In genomic region chr8:107129171-107130025, GRCm38 (mm10) we compare ENCODE assay signal across 8 mouse cellular contexts. TPM values are rescaled to one million over a fixed set of nuclear protein-coding genes. Genes with fewer than 3 reads are reported as not detected.
DNase-seq lines count a peak whose midpoint lies in the region; ATAC-seq lines count a peak whose summit lies in the region.

No protein-coding gene starts in this region.

- H3K27me3 ChIP-seq in forebrain, embryonic 11.5 days (ENCODE audit: control insufficient read depth, insufficient read depth, low read length) = no peaks in the 10 kb centered on the region
- no peaks in the 10 kb centered on the region for H3K27me3 ChIP-seq in forebrain, embryonic 16.5 days (replicated peaks; ENCODE audit: control insufficient read depth, insufficient read depth, low read length)

- H3K4me1 ChIP-seq in forebrain, embryonic 11.5 days (replicated peaks; ENCODE audit: control insufficient read depth, insufficient read depth, low read length) = peaks cover 2% of the 10 kb centered on the region; the same call in 1 of the 2 replicates
- H3K4me1 ChIP-seq in forebrain, embryonic 16.5 days (replicated peaks; ENCODE audit: control insufficient read depth, insufficient read depth, low read length) = no peaks in the 10 kb centered on the region; the same call in 1 of the 2 replicates

- no peak overlapping the region for H3K9ac ChIP-seq in forebrain, embryonic 11.5 days (ENCODE audit: low read length)
- H3K9ac ChIP-seq in forebrain, embryonic 16.5 days (replicated peaks; ENCODE audit: low read depth, low read length) = no peak overlapping the region

- H3K27ac ChIP-seq in forebrain, embryonic 11.5 days (ENCODE audit: low read depth, low read length) = no peak overlapping the region
- H3K27ac ChIP-seq in forebrain, embryonic 16.5 days (ENCODE audit: low read length) = no peak overlapping the region

- H3K4me2 ChIP-seq in forebrain, embryonic 11.5 days (ENCODE audit: low read depth, low read length, severe bottlenecking) = no peak overlapping the region
- H3K4me2 ChIP-seq in forebrain, embryonic 16.5 days (ENCODE audit: low read length) = no peak overlapping the region

- 52% methylated on average over 8 of the region's 8 CpGs for WGBS in forebrain, embryonic 11.5 days
- WGBS in forebrain, embryonic 16.5 days = 36% methylated on average over 8 of the region's 8 CpGs

- DNase-seq in forebrain, embryonic 11.5 days (ENCODE audit: low spot score) = peak; percentile 43
- peak; percentile 39 for DNase-seq in 3134 (ENCODE audit: extremely low read depth, insufficient read length, low spot score)
- DNase-seq in gonadal fat pad, adult 2 months (ENCODE audit: low read depth) = peak; percentile 91
- peak; percentile 85 to 87 for DNase-seq in kidney, postnatal 36 days
- DNase-seq in embryo, embryonic 9.5 days (ENCODE audit: extremely low spot score) = no peak
- no peak for DNase-seq in left cerebral cortex, adult 9 months (ENCODE audit: low spot score in 2 of 2)

- no peak for ATAC-seq in forebrain, embryonic 11.5 days (replicated peaks; ENCODE audit: low FRiP score)
- ATAC-seq in forebrain, embryonic 16.5 days = no peak
- no peak for ATAC-seq in cerebellum, adult (ENCODE audit: insufficient number of reproducible peaks, low FRiP score, low TSS enrichment)

- no peak overlapping the region for H3K4me3 ChIP-seq in forebrain, embryonic 11.5 days (ENCODE audit: low read depth, low read length)
- H3K4me3 ChIP-seq in forebrain, embryonic 16.5 days (replicated peaks; ENCODE audit: low read length) = no peak overlapping the region

- H3K9me3 ChIP-seq in forebrain, embryonic 11.5 days (ENCODE audit: control insufficient read depth, low read length) = no peaks in the 10 kb centered on the region
- no peaks in the 10 kb centered on the region for H3K9me3 ChIP-seq in forebrain, embryonic 16.5 days (ENCODE audit: control insufficient read depth, low read length)

- H3K36me3 ChIP-seq in forebrain, embryonic 11.5 days (ENCODE audit: control insufficient read depth, insufficient read depth, low read length) = no peaks in the 10 kb centered on the region
- no peaks in the 10 kb centered on the region for H3K36me3 ChIP-seq in forebrain, embryonic 16.5 days (ENCODE audit: control insufficient read depth, insufficient read depth)

RNA-seq across cellular contexts. Expression of gene Cyb5b, which starts 21.0 kb away (rescaled TPM):
- 168 and 173 TPM in 2 replicates for polyA plus RNA-seq in forebrain, embryonic 11.5 days (2014; fragmentation: Nextera tagmentation; extraction: Ambion mirVana)
- 114 and 122 TPM in 2 replicates for polyA plus RNA-seq in forebrain, embryonic 16.5 days (2015; fragmentation: Nextera tagmentation; extraction: Ambion mirVana)
- 216 and 287 TPM in 2 replicates for polyA plus RNA-seq in gonadal fat pad, adult 2 months (2012; rRNA removed)

RNA-seq across cellular contexts. Expression of gene Terf2, which starts 33.1 kb away (rescaled TPM):
- 15.9 and 18.3 TPM in 2 replicates for polyA plus RNA-seq in forebrain, embryonic 11.5 days (2014; fragmentation: Nextera tagmentation; extraction: Ambion mirVana)
- polyA plus RNA-seq in forebrain, embryonic 16.5 days (2015; fragmentation: Nextera tagmentation; extraction: Ambion mirVana) = 21.9 and 22.1 TPM in 2 replicates
- 10.7 and 11.7 TPM in 2 replicates for polyA plus RNA-seq in gonadal fat pad, adult 2 months (2012; rRNA removed)

Comparison
In these comparisons a context has a peak if more than half of its experiments do, and no peak if none do; other contexts are left out.
1. DNase-seq: peak in forebrain, embryonic 11.5 days (single experiment), 3134 (single experiment), gonadal fat pad, adult 2 months (single experiment) and kidney, postnatal 36 days (2 of 2); none in embryo, embryonic 9.5 days (single experiment) and left cerebral cortex, adult 9 months (0 of 2).